ENCODE assay signal across 15 mouse cellular contexts in the genomic region with DNA sequence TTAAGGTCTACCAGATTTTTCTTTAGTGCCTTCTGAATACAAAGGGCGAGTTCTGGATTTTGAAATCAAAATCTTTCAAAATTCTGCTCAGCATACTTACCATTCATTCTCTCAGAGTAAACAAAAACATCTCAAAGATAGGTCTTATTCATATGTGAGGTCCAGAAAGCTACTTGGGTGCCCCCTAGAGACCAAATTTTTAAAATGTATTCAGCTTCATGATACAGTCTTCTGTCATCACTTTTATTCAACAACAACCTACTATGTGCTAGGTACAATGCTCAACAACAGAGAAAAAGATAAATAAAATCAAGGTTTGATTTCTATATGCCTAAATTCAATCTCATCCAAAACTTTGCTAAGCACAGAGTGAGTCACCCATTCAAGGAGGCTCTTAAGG. TPM values are rescaled to one million over a fixed set of nuclear protein-coding genes. Genes with fewer than 3 reads are reported as not detected.
DNase-seq lines count a peak whose midpoint lies in the region; TF ChIP-seq lines count a peak whose summit lies in the region.
"Had no signal": no experiment of that assay in that cellular context is flagged by ENCODE, and none has a peak within 500 bp of the region (broad histone marks: within the 10 kb centered on the region; RNA-seq: fewer than 3 reads in every experiment).

No protein-coding gene starts in this region.

- H3K4me3 ChIP-seq in layer of hippocampus, adult 2 months, result no peak overlapping the region
- H3K4me3 ChIP-seq in CH12.LX (replicated peaks in 1 of 3; ENCODE audit: low read depth in 2 of 3, low read length in 2 of 3, poor library complexity in 1 of 3), result no peak overlapping the region

- no peak overlapping the region for H3K27ac ChIP-seq in layer of hippocampus, adult 2 months
- no peak overlapping the region for H3K27ac ChIP-seq in CH12.LX (ENCODE audit: insufficient read depth, low read depth)

- TF ChIP-seq POLR2A in CH12.LX (IDR thresholded peaks at IDR 0.05; ENCODE audit: low read depth, low read length), result no peak

- no peaks in the 10 kb centered on the region for H3K27me3 ChIP-seq in CH12.LX (replicated peaks)

- peaks cover 0 to 36% of the 10 kb centered on the region in 2 experiments; a peak in 2 of 4 replicates for H3K4me1 ChIP-seq in CH12.LX (ENCODE audit: control insufficient read depth in 1 of 2, insufficient read depth in 2 of 2)

- peak; percentile 26 for DNase-seq in cerebellum, adult 9-10 months
- no peak for DNase-seq in cerebellum, postnatal 4 days (ENCODE audit: low spot score in 2 of 2)
- DNase-seq in layer of hippocampus, adult 2 months (ENCODE audit: low spot score in 2 of 2), result no peak
- DNase-seq in layer of hippocampus, adult 8-10 months (ENCODE audit: low spot score in 2 of 2), result no peak
- DNase-seq in CH12.LX (ENCODE audit: extremely low read depth), result peak; percentile 54
- DNase-seq in lung, postnatal 36 days, result peak; percentile 70
- DNase-seq in yolk sac, embryonic 10.5 days (ENCODE audit: low spot score), result no peak
- DNase-seq in layer of hippocampus, adult 11-12 months (ENCODE audit: low spot score), result no peak
- DNase-seq: adrenal gland, adult 2 months; cerebellum, adult 18-20 months; heart, postnatal 14 days; kidney, postnatal 10 days had no signal

- H3K4me2 ChIP-seq in CH12.LX (ENCODE audit: insufficient read depth, low read depth, poor library complexity, severe bottlenecking), result no peak overlapping the region

- peaks cover 42% of the 10 kb centered on the region for H3K79me2 ChIP-seq in CH12.LX (replicated peaks; ENCODE audit: control insufficient read depth, extremely low read depth, insufficient read depth, poor library complexity, severe bottlenecking)

- peak; percentile 61 for TF ChIP-seq RAD21 in CH12.LX (IDR thresholded peaks at IDR 0.05; ENCODE audit: low read depth, low read length)

- TF ChIP-seq CTCF in layer of hippocampus, adult 2 months (conservative IDR thresholded peaks at IDR 0.05), result peak; percentile 78
- peak in 1 of 2 experiments; percentile 72; a peak in 2 of 4 replicates for TF ChIP-seq CTCF in CH12.LX (conservative IDR thresholded peaks at IDR 0.05 in 1 of 2, IDR thresholded peaks at IDR 0.05 in 1 of 2; ENCODE audit: low read depth in 2 of 2, low read length in 2 of 2)

- peaks cover 0 to 5% of the 10 kb centered on the region in 2 experiments for H3K36me3 ChIP-seq in CH12.LX (replicated peaks in 1 of 2; ENCODE audit: control insufficient read depth in 1 of 2, insufficient read depth in 1 of 2, low read length in 1 of 2)

- no peak for TF ChIP-seq EP300 in CH12.LX (IDR thresholded peaks at IDR 0.05; ENCODE audit: low read length)

- no peaks in the 10 kb centered on the region for H3K9me3 ChIP-seq in CH12.LX (replicated peaks; ENCODE audit: low read length)

- H3K9ac ChIP-seq in CH12.LX (ENCODE audit: insufficient read depth, low read depth), result no peak overlapping the region

- in situ Hi-C loops in CH12.LX (cut with MboI; ENCODE audit: low pct_ligation_motif_present, low pct_unique_long_range_greater_than_20kb, low sequenced_read_pairs), result no loop called here

- dilution Hi-C loops in CH12.LX (cut with MboI; ENCODE audit: extremely low pct_ligation_motif_present, extremely low pct_unique_long_range_greater_than_20kb, low sequenced_read_pairs), result no loop called here

TF ChIP-seq in CH12.LX, 34 proteins besides CTCF, POLR2A, EP300 and RAD21:
- TF ChIP-seq ZKSCAN1 (IDR thresholded peaks at IDR 0.05; ENCODE audit: borderline replicate concordance, low read depth, low read length), result peak; percentile 97
- TF ChIP-seq MEF2A (IDR thresholded peaks at IDR 0.05; ENCODE audit: borderline replicate concordance, low read depth, low read length), result no peak
- no peak for TF ChIP-seq TCF12 (IDR thresholded peaks at IDR 0.05; ENCODE audit: low read depth, low read length)
- peak; percentile 14; the same call in 1 of the 2 replicates for TF ChIP-seq SMC3 (IDR thresholded peaks at IDR 0.05; ENCODE audit: low read depth, low read length)

RNA-seq across cellular contexts. Expression of a gene that starts 4.0 kb away (rescaled TPM):
- total RNA-seq in layer of hippocampus, adult 2 months (2021), result 10 to 100 TPM; 64.7 to 67.1 TPM
- 10 to 100 TPM; 56.4 to 59.9 (median 57.4) TPM for total RNA-seq in layer of hippocampus, adult 8-10 months (2022)
- total RNA-seq in CH12.LX (2012; rRNA removed) (27.2 and 35.9 TPM in 2 replicates), CH12.LX (2014; rRNA removed) (115 and 127 TPM in 2 replicates)
- 92.1 and 99.8 TPM in 2 replicates for polyA plus RNA-seq in CH12.LX (2012; ENCODE audit: insufficient read length, low read depth)

RNA-seq across cellular contexts. Expression of a gene that starts 16.9 kb away (rescaled TPM):
- under 1 TPM; 0.27 to 0.69 TPM for total RNA-seq in layer of hippocampus, adult 2 months (2021)
- total RNA-seq in layer of hippocampus, adult 8-10 months (2022), result under 1 TPM in 3 of 4 experiments, not detected in 1; 0.12 to 0.54 (median 0.20) TPM
- total RNA-seq in CH12.LX (2012; rRNA removed), result 8.9 and 9.0 TPM in 2 replicates
- total RNA-seq in CH12.LX (2014; rRNA removed), result 8.1 and 8.4 TPM in 2 replicates
- 9.7 and 11.8 TPM in 2 replicates for polyA plus RNA-seq in CH12.LX (2012; ENCODE audit: insufficient read length, low read depth)
- total RNA-seq: gastrocnemius, adult 18-20 months had no signal

RNA-seq across cellular contexts. Expression of a gene that starts 57.2 kb away (rescaled TPM):
- not detected for total RNA-seq in layer of hippocampus, adult 2 months (2021)
- not detected for total RNA-seq in layer of hippocampus, adult 8-10 months (2022)
- total RNA-seq in CH12.LX (2012; rRNA removed) (not detected in 2 replicates), CH12.LX (2014; rRNA removed) (not detected in 2 replicates)
- not detected in 2 replicates for polyA plus RNA-seq in CH12.LX (2012; ENCODE audit: insufficient read length, low read depth)
- total RNA-seq: adrenal gland, adult 2 months; gastrocnemius, adult 18-20 months; heart, postnatal 14 days; left cerebral cortex, postnatal 25 days had no signal
- polyA plus RNA-seq: C2C12 had no signal

Comparison
In these comparisons a context has a peak if more than half of its experiments do, and no peak if none do; other contexts are left out.
1. DNase-seq: peak in cerebellum, adult 9-10 months (single experiment), CH12.LX (single experiment) and lung, postnatal 36 days (single experiment); none in cerebellum, postnatal 4 days (0 of 2), layer of hippocampus, adult 2 months (0 of 2), layer of hippocampus, adult 8-10 months (0 of 2), yolk sac, embryonic 10.5 days (single experiment) and layer of hippocampus, adult 11-12 months (single experiment).
2. RNA of a gene that starts 16.9 kb away (total RNA-seq): 8.1 to 9.0 TPM in CH12.LX; 0.27 to 0.69 TPM in layer of hippocampus, adult 2 months and 0.12 to 0.54 TPM in layer of hippocampus, adult 8-10 months; every median in the first group is over 4 times any median in the second.